Mouse (Mus musculus) neural tube, embryonic 11.5 days (tissue): ENCODE measurements at regions not wholly inside any gene's neighbourhood (a gene's known extent, or its start where the extent isn't known, plus 50 kb on each side); places are given as distances from the start of the nearest gene placed in this dataset.
"Not testable (repeated sequence)": the region's sequence is repeated elsewhere in the genome, so short reads cannot be mapped to it uniquely, and the experiment has no call there.

Experiments
- ATAC-seq: fragments of 200-750 bp; cut with Nextera tagmentation; 2 replicates; pipeline ENCODE4 v1.8.0; 2017; ENCODE audit warnings: moderate number of reproducible peaks, mild to moderate bottlenecking, moderate TSS enrichment, moderate library complexity; ENCODE audit not compliant: insufficient read depth, low FRiP score, low TSS enrichment
- DNase-seq: peaks from one replicate; pipeline ENCODE4 v3.0.0-alpha.2; 2015; ENCODE audit warnings: low spot score
- H3K27ac ChIP-seq: fragments of 300-500 bp; sonication (generic); 2 replicates; pipeline ENCODE4 v1.5.1; 2014; ENCODE audit warnings: low read depth, mild to moderate bottlenecking, low read length
- H3K27me3 ChIP-seq: fragments of 300-500 bp; sonication (generic); 2 replicates; pipeline ENCODE4 v1.6.1; 2014; ENCODE audit warnings: mild to moderate bottlenecking, low read length, mixed read lengths; ENCODE audit not compliant: control insufficient read depth, insufficient read depth
- H3K36me3 ChIP-seq: fragments of 300-500 bp; sonication (generic); 2 replicates; pipeline ENCODE4 v1.6.1; 2014; ENCODE audit warnings: mild to moderate bottlenecking, low read length, moderate library complexity, mixed read lengths; ENCODE audit not compliant: control insufficient read depth, insufficient read depth
- H3K4me1 ChIP-seq: fragments of 300-500 bp; sonication (generic); 2 replicates; pipeline ENCODE4 v1.6.1; 2014; ENCODE audit warnings: low read length, mixed read lengths; ENCODE audit not compliant: control insufficient read depth, insufficient read depth
- H3K4me2 ChIP-seq: fragments of 300-500 bp; sonication (generic); 2 replicates; pipeline ENCODE4 v1.6.1; 2014; ENCODE audit warnings: low read depth, mild to moderate bottlenecking, moderate library complexity
- H3K4me3 ChIP-seq: fragments of 300-500 bp; sonication (generic); 2 replicates; pipeline ENCODE4 v1.5.1; 2014; ENCODE audit warnings: low read depth, low read length
- H3K9ac ChIP-seq: fragments of 300-500 bp; sonication (generic); 2 replicates; pipeline ENCODE4 v1.6.1; 2014; ENCODE audit warnings: mild to moderate bottlenecking, low read length
- H3K9me3 ChIP-seq: fragments of 300-500 bp; sonication (generic); 2 replicates; pipeline ENCODE4 v1.6.1; 2016; ENCODE audit warnings: low read length; ENCODE audit not compliant: control insufficient read depth
- WGBS: fragments of 180-500 bp; shearing (Covaris S2); extraction: QIAGEN DNeasy Blood & Tissue Kit; methylation state at CpG from one replicate; pipeline ENCODE4 v1.1.7; 2014; 5-methylcytosine and 5-hydroxymethylcytosine counted together

DNA sequence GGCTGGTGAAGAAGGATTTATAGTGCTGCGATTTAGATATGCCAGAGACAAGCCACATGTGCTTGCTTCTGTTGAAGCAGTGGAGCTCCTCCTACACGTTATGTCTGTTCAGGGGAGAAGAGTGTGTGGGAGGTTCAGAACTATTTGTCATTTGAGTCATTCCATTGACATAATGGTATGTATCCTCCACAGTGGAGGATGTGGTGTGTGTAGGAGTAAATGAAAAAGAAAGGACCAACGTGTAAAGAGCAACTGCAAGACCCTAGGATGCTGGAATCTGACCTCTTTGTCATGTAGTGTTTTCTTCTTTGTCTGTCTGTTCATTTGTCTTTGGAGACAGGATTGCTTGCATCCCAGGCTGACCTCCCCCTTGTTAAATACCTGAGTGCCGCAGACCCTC, 543.9 kb upstream of the Olfr1507 start:
- H3K9ac ChIP-seq, H3K27me3 ChIP-seq, H3K36me3 ChIP-seq, H3K4me2 ChIP-seq, H3K9me3 ChIP-seq, ATAC-seq, H3K4me3 ChIP-seq, H3K4me1 ChIP-seq, H3K27ac ChIP-seq, DNase-seq: not testable (repeated sequence)
- 78% methylated on average over 4 of the region's 4 CpGs for WGBS

DNA sequence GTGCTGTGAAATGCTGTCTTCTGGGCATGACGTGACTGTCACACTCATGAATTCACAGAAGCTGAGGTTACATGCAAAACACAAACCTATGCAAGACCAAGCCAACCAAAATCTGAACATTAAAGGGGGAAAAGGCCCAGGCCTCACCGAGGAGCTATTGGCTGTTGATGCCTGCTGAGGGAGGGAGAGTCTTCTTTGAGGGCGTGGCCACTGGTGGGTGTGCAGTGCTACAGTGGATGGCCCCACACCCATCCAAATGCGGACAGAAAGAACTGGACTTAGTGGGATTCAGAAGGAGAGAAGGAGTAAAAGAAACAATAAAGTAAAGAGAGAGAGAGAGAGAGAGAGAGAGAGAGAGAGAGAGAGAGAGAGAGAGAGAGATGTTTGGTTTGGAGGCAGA, 539.4 kb upstream of the Olfr1507 start:
- ATAC-seq, H3K9me3 ChIP-seq, H3K4me3 ChIP-seq, DNase-seq, H3K27me3 ChIP-seq, H3K36me3 ChIP-seq, H3K4me2 ChIP-seq, H3K27ac ChIP-seq, H3K4me1 ChIP-seq, H3K9ac ChIP-seq: not testable (repeated sequence)
- WGBS: no CpG with 5 or more reads among the region's 4 CpGs

DNA sequence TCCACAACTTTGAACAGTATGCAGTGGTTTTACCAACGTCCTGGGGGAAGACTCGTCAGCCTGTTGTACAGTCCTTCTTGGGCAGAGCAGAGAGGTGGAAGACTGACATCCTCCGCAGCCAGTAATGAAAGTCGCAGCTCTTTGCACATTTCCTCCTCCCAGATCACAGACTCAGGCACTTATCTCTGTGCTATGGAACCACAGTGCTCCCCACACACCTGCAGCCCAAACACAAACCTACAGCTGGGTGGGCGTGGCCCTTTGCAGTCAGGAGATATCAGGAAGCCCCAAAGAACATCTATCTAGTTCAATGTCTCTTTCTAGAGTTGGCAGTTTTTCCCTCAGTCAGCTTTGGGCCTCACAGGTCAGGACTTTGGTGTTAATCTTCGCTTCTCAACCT, 537.7 kb upstream of the Olfr1507 start:
- not testable (repeated sequence) for DNase-seq, H3K9ac ChIP-seq, H3K9me3 ChIP-seq, H3K4me3 ChIP-seq, H3K4me2 ChIP-seq, H3K36me3 ChIP-seq, H3K4me1 ChIP-seq, ATAC-seq, H3K27me3 ChIP-seq, H3K27ac ChIP-seq
- whole genome bisulfite sequencing: no CpG with 5 or more reads among the region's 6 CpGs

DNA sequence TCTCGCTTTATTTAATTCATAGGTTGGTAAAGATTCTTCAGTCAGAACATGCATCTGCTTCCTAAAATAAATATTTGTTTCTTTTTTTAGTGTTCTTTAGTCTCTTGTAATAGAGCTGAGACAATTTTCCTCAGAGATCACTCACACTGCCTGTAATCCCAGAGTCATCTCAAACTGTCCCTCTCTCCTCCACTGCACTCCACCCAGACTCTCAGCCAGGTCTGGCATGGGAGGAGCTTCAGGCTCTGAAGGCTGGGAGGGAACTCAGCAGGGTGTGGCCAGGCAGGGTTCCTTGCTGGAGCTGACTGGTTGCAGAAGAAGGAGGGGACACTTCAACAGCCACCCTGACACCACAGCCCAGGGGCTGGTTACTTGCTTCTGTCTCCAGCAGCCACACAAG, 536.9 kb upstream of the Olfr1507 start:
- not testable (repeated sequence) for H3K27me3 ChIP-seq, H3K27ac ChIP-seq, H3K4me3 ChIP-seq, H3K9ac ChIP-seq, H3K36me3 ChIP-seq, H3K4me1 ChIP-seq, H3K4me2 ChIP-seq, H3K9me3 ChIP-seq, ATAC-seq, DNase-seq
- no CpG with 5 or more reads among the region's 1 CpGs for WGBS

DNA sequence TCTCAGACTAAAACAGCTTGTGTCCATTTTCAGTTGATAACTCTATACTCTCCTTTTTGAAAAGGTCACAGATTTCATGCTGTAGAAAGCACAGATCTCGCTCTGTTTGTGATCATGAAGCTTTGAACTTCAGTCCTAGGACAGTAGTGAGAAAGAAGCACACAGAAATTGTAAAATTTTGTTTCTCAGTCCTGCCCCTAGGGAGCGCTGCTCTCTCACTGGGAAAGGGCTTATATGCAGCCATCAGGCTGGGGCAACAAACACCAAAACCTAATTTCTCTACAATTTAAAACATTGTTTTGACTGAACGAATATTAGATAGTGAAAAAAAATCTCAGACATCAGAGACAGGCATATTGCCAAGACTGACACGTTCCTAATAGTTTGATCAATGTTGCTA, 534.7 kb upstream of the Olfr1507 start:
- H3K4me3 ChIP-seq, H3K36me3 ChIP-seq, H3K4me2 ChIP-seq, H3K9me3 ChIP-seq, H3K27me3 ChIP-seq, H3K27ac ChIP-seq, DNase-seq, ATAC-seq, H3K4me1 ChIP-seq, H3K9ac ChIP-seq: not testable (repeated sequence)
- no CpG with 5 or more reads among the region's 4 CpGs for WGBS

DNA sequence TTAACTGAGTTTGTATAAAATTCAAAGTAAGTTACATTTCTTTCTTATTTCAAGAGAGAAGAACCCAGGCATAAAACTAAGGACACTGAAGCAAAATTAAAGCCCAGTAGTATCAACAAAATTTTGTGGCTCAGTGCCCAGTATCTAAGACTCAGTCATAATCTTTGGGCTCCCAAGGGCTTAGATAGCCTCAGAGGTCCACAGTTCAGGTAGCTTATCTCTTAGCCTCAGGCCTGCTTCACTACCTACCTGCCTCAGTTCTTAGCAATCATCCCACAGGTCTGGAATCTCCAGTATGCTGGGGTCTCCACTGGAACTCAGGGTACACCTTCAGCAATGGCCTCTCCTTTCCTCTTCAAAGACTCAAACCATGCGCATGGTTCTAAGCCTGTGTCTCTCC, 531.4 kb upstream of the Olfr1507 start:
- H3K36me3 ChIP-seq, H3K9me3 ChIP-seq, DNase-seq, H3K4me3 ChIP-seq, H3K9ac ChIP-seq, H3K27ac ChIP-seq, H3K27me3 ChIP-seq, ATAC-seq, H3K4me2 ChIP-seq, H3K4me1 ChIP-seq: not testable (repeated sequence)
- no CpG with 5 or more reads among the region's 1 CpGs for WGBS

DNA sequence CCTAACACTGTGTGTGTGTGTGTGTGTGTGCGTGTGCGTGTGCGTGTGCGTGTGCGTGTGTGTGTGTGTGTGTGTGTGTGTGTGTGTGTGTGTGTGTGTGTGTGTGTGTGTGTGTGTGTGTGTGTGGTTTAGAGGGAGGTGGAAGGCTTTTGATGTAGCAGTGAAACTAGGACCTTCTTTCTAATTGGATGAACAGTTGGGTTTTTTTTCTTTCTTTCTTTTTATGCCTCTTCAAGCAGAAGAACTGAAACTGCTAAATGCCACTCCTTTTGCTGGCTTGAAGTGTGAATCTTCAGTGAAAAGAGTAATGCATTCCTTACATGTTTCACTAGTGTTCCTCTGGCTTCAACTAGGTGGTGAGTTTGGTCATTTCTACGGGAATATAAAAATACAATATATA, 524.6 kb upstream of the Olfr1507 start:
- not testable (repeated sequence) for H3K4me3 ChIP-seq, H3K4me1 ChIP-seq, H3K9ac ChIP-seq, H3K27me3 ChIP-seq, DNase-seq, H3K36me3 ChIP-seq, H3K4me2 ChIP-seq, H3K27ac ChIP-seq, H3K9me3 ChIP-seq, ATAC-seq
- WGBS: no CpG with 5 or more reads among the region's 6 CpGs

DNA sequence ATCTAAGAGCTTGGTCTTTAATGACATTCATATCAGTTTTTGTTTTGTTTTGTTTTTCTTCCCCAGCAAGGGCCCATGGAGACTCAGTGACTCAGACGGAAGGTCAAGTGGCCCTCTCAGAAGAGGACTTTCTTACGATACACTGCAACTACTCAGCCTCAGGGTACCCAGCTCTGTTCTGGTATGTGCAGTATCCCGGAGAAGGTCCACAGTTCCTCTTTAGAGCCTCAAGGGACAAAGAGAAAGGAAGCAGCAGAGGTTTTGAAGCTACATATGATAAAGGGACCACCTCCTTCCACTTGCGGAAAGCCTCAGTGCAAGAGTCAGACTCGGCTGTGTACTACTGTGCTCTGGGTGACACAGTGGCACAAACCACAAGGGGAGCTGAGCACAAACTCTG, 512.2 kb upstream of the Olfr1507 start:
- ATAC-seq, H3K27ac ChIP-seq, H3K36me3 ChIP-seq, H3K9ac ChIP-seq, H3K4me1 ChIP-seq, H3K4me3 ChIP-seq, H3K27me3 ChIP-seq, H3K4me2 ChIP-seq, DNase-seq, H3K9me3 ChIP-seq: not testable (repeated sequence)
- WGBS: no CpG with 5 or more reads among the region's 5 CpGs

DNA sequence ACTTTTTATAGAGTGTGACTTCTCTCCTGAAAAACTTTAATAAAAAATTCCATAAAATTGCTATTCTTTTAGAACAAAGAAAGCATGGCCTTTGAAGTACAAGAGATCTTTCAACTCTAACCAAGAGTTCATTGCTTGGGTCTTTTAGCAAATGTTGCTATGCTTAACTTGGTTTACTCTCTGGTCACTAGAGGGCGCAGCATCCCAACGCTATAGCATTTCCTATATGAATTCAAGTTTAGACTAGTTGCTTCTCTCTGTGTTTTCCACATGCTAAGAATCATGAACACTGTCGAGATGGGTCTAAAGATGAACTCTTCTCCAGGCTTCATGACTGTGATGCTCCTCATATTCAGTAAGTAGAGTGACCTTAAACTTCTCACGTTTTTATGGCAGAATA, 511.8 kb upstream of the Olfr1507 start:
- ATAC-seq, H3K9me3 ChIP-seq, H3K36me3 ChIP-seq, H3K27me3 ChIP-seq, DNase-seq, H3K4me3 ChIP-seq, H3K4me1 ChIP-seq, H3K9ac ChIP-seq, H3K27ac ChIP-seq, H3K4me2 ChIP-seq: not testable (repeated sequence)
- WGBS: no CpG with 5 or more reads among the region's 4 CpGs
